In genomic region chr2:165414321-165414720, GRCm38 (mm10) we compare ENCODE assay signal across 20 mouse cellular contexts. TPM values are rescaled to one million over a fixed set of nuclear protein-coding genes. Genes with fewer than 3 reads are reported as not detected.
DNase-seq lines count a peak whose midpoint lies in the region; ATAC-seq and TF ChIP-seq lines count a peak whose summit lies in the region.
"Had no signal": no experiment of that assay in that cellular context is flagged by ENCODE, and none has a peak within 500 bp of the region (broad histone marks: within the 10 kb centered on the region; RNA-seq: fewer than 3 reads in every experiment).

No protein-coding gene starts in this region.

- H3K27me3 ChIP-seq in forebrain, embryonic 13.5 days = no peaks in the 10 kb centered on the region
- no peaks in the 10 kb centered on the region for H3K27me3 ChIP-seq in forebrain, postnatal 0 days (ENCODE audit: insufficient read depth, low read length)
- H3K27me3 ChIP-seq in midbrain, embryonic 10.5 days (ENCODE audit: low read depth, poor library complexity, severe bottlenecking) = no peaks in the 10 kb centered on the region; the same call in 1 of the 2 replicates
- no peaks in the 10 kb centered on the region for H3K27me3 ChIP-seq in midbrain, postnatal 0 days (ENCODE audit: insufficient read depth, low read length)
- no peaks in the 10 kb centered on the region for H3K27me3 ChIP-seq in midbrain, embryonic 12.5 days
- H3K27me3 ChIP-seq: heart, embryonic 13.5 days; intestine, embryonic 15.5 days; limb, embryonic 12.5 days had no signal

- no peak for ATAC-seq in forebrain, embryonic 13.5 days
- no peak for ATAC-seq in forebrain, postnatal 0 days
- ATAC-seq in midbrain, postnatal 0 days (ENCODE audit: low FRiP score) = no peak
- ATAC-seq in midbrain, embryonic 12.5 days (ENCODE audit: low FRiP score, low read depth) = no peak
- ATAC-seq: forebrain, embryonic 16.5 days; intestine, embryonic 15.5 days had no signal

- no peak for TF ChIP-seq CTCF in forebrain, postnatal 0 days (IDR thresholded peaks at IDR 0.05; ENCODE audit: low read depth)
- TF ChIP-seq CTCF in midbrain, postnatal 0 days (IDR thresholded peaks at IDR 0.05) = no peak

- H3K9ac ChIP-seq in forebrain, embryonic 13.5 days = no peak overlapping the region
- H3K9ac ChIP-seq in forebrain, postnatal 0 days = no peak overlapping the region
- H3K9ac ChIP-seq in midbrain, postnatal 0 days (replicated peaks; ENCODE audit: low read length, poor library complexity, severe bottlenecking) = no peak overlapping the region
- H3K9ac ChIP-seq in midbrain, embryonic 12.5 days (replicated peaks) = no peak overlapping the region
- H3K9ac ChIP-seq: heart, embryonic 13.5 days; intestine, embryonic 15.5 days; limb, embryonic 12.5 days; liver, embryonic 14.5 days had no signal

- no peak overlapping the region for H3K4me3 ChIP-seq in forebrain, embryonic 13.5 days
- H3K4me3 ChIP-seq in forebrain, postnatal 0 days (ENCODE audit: low read depth, low read length) = no peak overlapping the region
- H3K4me3 ChIP-seq in midbrain, embryonic 10.5 days = no peak overlapping the region
- no peak overlapping the region for H3K4me3 ChIP-seq in midbrain, postnatal 0 days (ENCODE audit: low read depth, low read length)
- H3K4me3 ChIP-seq in midbrain, embryonic 12.5 days = no peak overlapping the region
- H3K4me3 ChIP-seq: heart, embryonic 13.5 days; intestine, embryonic 15.5 days; limb, embryonic 12.5 days had no signal

- DNase-seq in forebrain, postnatal 0 days = no peak
- no peak for DNase-seq in midbrain, embryonic 10.5 days (ENCODE audit: low spot score)
- DNase-seq in midbrain, postnatal 0 days (ENCODE audit: low spot score) = no peak
- DNase-seq in adrenal gland, postnatal 4 days (ENCODE audit: low spot score in 2 of 2) = no peak
- no peak for DNase-seq in spleen, postnatal 14 days (ENCODE audit: low spot score in 2 of 2)
- DNase-seq: adrenal gland, postnatal 25 days; heart, postnatal 36 days; kidney, adult 9 months; kidney, postnatal 25 days; thymus, postnatal 25 days had no signal

- no peak overlapping the region for H3K4me2 ChIP-seq in forebrain, embryonic 13.5 days
- no peak overlapping the region for H3K4me2 ChIP-seq in forebrain, postnatal 0 days (ENCODE audit: low read depth)
- no peak overlapping the region for H3K4me2 ChIP-seq in midbrain, postnatal 0 days (ENCODE audit: low read depth, low read length, poor library complexity, severe bottlenecking)
- no peak overlapping the region for H3K4me2 ChIP-seq in midbrain, embryonic 12.5 days (replicated peaks)
- H3K4me2 ChIP-seq: heart, embryonic 13.5 days; intestine, embryonic 15.5 days; limb, embryonic 12.5 days had no signal

- H3K36me3 ChIP-seq in forebrain, embryonic 13.5 days (ENCODE audit: poor library complexity, severe bottlenecking) = no peaks in the 10 kb centered on the region
- H3K36me3 ChIP-seq in forebrain, postnatal 0 days (ENCODE audit: insufficient read depth) = no peaks in the 10 kb centered on the region
- no peaks in the 10 kb centered on the region for H3K36me3 ChIP-seq in midbrain, embryonic 10.5 days
- no peaks in the 10 kb centered on the region for H3K36me3 ChIP-seq in midbrain, postnatal 0 days (ENCODE audit: insufficient read depth, low read length)
- H3K36me3 ChIP-seq in midbrain, embryonic 12.5 days = no peaks in the 10 kb centered on the region
- H3K36me3 ChIP-seq: heart, embryonic 13.5 days; intestine, embryonic 15.5 days; limb, embryonic 12.5 days had no signal

- WGBS in forebrain, embryonic 13.5 days = 81% methylated on average over 5 of the region's 5 CpGs
- 82% methylated on average over 5 of the region's 5 CpGs for WGBS in forebrain, postnatal 0 days
- WGBS in midbrain, embryonic 10.5 days = 76% methylated on average over 5 of the region's 5 CpGs
- WGBS in midbrain, postnatal 0 days = 69% methylated on average over 5 of the region's 5 CpGs
- WGBS in midbrain, embryonic 12.5 days = 73% methylated on average over 5 of the region's 5 CpGs

- H3K4me1 ChIP-seq in forebrain, embryonic 13.5 days = peaks cover 38% of the 10 kb centered on the region
- no peaks in the 10 kb centered on the region for H3K4me1 ChIP-seq in forebrain, postnatal 0 days (ENCODE audit: insufficient read depth)
- H3K4me1 ChIP-seq in midbrain, embryonic 10.5 days = peaks cover 43% of the 10 kb centered on the region
- H3K4me1 ChIP-seq in midbrain, postnatal 0 days (ENCODE audit: insufficient read depth, low read length) = 0 out of 2 replicates have a peak, but pooled peaks cover 3% of the 10 kb centered on the region
- H3K4me1 ChIP-seq in midbrain, embryonic 12.5 days = peaks cover 42% of the 10 kb centered on the region
- H3K4me1 ChIP-seq: intestine, embryonic 15.5 days had no signal

- H3K9me3 ChIP-seq in forebrain, embryonic 13.5 days (replicated peaks) = no peaks in the 10 kb centered on the region
- H3K9me3 ChIP-seq in forebrain, postnatal 0 days (ENCODE audit: low read length) = no peaks in the 10 kb centered on the region
- no peaks in the 10 kb centered on the region for H3K9me3 ChIP-seq in midbrain, embryonic 10.5 days (replicated peaks)
- H3K9me3 ChIP-seq in midbrain, postnatal 0 days (ENCODE audit: low read length) = no peaks in the 10 kb centered on the region
- H3K9me3 ChIP-seq in midbrain, embryonic 12.5 days = no peaks in the 10 kb centered on the region
- H3K9me3 ChIP-seq: heart, embryonic 13.5 days; intestine, embryonic 15.5 days; limb, embryonic 12.5 days had no signal

- peak overlapping the region; percentile 3; the same call in 1 of the 2 replicates for H3K27ac ChIP-seq in forebrain, embryonic 13.5 days
- no peak overlapping the region for H3K27ac ChIP-seq in forebrain, postnatal 0 days (ENCODE audit: low read depth, low read length)
- peak overlapping the region; percentile 81 for H3K27ac ChIP-seq in midbrain, embryonic 10.5 days (replicated peaks)
- no peak overlapping the region for H3K27ac ChIP-seq in midbrain, postnatal 0 days (ENCODE audit: low read depth, low read length)
- H3K27ac ChIP-seq in midbrain, embryonic 12.5 days (replicated peaks) = peak overlapping the region; percentile 76
- H3K27ac ChIP-seq: heart, embryonic 13.5 days; intestine, embryonic 15.5 days; liver, embryonic 14.5 days; macrophage had no signal

RNA-seq across cellular contexts. Expression of gene Ocstamp, which starts 14.1 kb away (rescaled TPM):
- not detected in 2 replicates for polyA plus RNA-seq in forebrain, embryonic 13.5 days (2015; fragmentation: Nextera tagmentation; extraction: Ambion mirVana)
- not detected in 2 replicates for total RNA-seq in forebrain, postnatal 0 days (2014; rRNA removed)
- not detected in 2 replicates for polyA plus RNA-seq in forebrain, postnatal 0 days (2015; fragmentation: Nextera tagmentation; extraction: Ambion mirVana)
- 0.06 and 0.07 TPM in 2 replicates for polyA plus RNA-seq in midbrain, embryonic 10.5 days (2016; fragmentation: Nextera tagmentation; extraction: Ambion mirVana)
- not detected in 2 replicates for total RNA-seq in midbrain, postnatal 0 days (2014; rRNA removed)
- 0.04 and 0.06 TPM in 2 replicates for polyA plus RNA-seq in midbrain, postnatal 0 days (2015; fragmentation: Nextera tagmentation; extraction: Ambion mirVana)
- 0.05 TPM in 1 of 2 replicates, not detected in the other for polyA plus RNA-seq in midbrain, embryonic 12.5 days (2016; fragmentation: Nextera tagmentation; extraction: Ambion mirVana)
- total RNA-seq in adrenal gland, postnatal 4 days (2021) = under 1 TPM; 0.08 to 0.45 TPM
- total RNA-seq: heart, postnatal 36 days had no signal
- polyA plus RNA-seq: forebrain, embryonic 16.5 days; heart, embryonic 13.5 days; limb, embryonic 12.5 days; macrophage had no signal

RNA-seq across cellular contexts. Expression of gene Zfp334, which starts 26.3 kb away (rescaled TPM):
- 13.6 and 15.5 TPM in 2 replicates for polyA plus RNA-seq in forebrain, embryonic 13.5 days (2015; fragmentation: Nextera tagmentation; extraction: Ambion mirVana)
- 16.7 and 22.4 TPM in 2 replicates for total RNA-seq in forebrain, postnatal 0 days (2014; rRNA removed)
- polyA plus RNA-seq in forebrain, postnatal 0 days (2015; fragmentation: Nextera tagmentation; extraction: Ambion mirVana) = 2.8 and 4.6 TPM in 2 replicates
- 19.9 and 23.1 TPM in 2 replicates for polyA plus RNA-seq in midbrain, embryonic 10.5 days (2016; fragmentation: Nextera tagmentation; extraction: Ambion mirVana)
- 15.1 and 18.2 TPM in 2 replicates for total RNA-seq in midbrain, postnatal 0 days (2014; rRNA removed)
- polyA plus RNA-seq in midbrain, postnatal 0 days (2015; fragmentation: Nextera tagmentation; extraction: Ambion mirVana) = 4.2 TPM in 2 replicates
- 23.6 and 25.5 TPM in 2 replicates for polyA plus RNA-seq in midbrain, embryonic 12.5 days (2016; fragmentation: Nextera tagmentation; extraction: Ambion mirVana)
- 1 to 10 TPM; 8.9 to 9.1 TPM for total RNA-seq in adrenal gland, postnatal 4 days (2021)

RNA-seq across cellular contexts. Expression of gene Zfp663, which starts 45.8 kb away (rescaled TPM):
- polyA plus RNA-seq in forebrain, embryonic 13.5 days (2015; fragmentation: Nextera tagmentation; extraction: Ambion mirVana) = 5.7 and 6.1 TPM in 2 replicates
- 3.2 and 14.4 TPM in 2 replicates for total RNA-seq in forebrain, postnatal 0 days (2014; rRNA removed)
- polyA plus RNA-seq in forebrain, postnatal 0 days (2015; fragmentation: Nextera tagmentation; extraction: Ambion mirVana) = 2.1 and 3.3 TPM in 2 replicates
- 6.0 and 7.2 TPM in 2 replicates for polyA plus RNA-seq in midbrain, embryonic 10.5 days (2016; fragmentation: Nextera tagmentation; extraction: Ambion mirVana)
- 4.8 and 10.2 TPM in 2 replicates for total RNA-seq in midbrain, postnatal 0 days (2014; rRNA removed)
- 3.8 and 4.3 TPM in 2 replicates for polyA plus RNA-seq in midbrain, postnatal 0 days (2015; fragmentation: Nextera tagmentation; extraction: Ambion mirVana)
- 7.6 and 9.2 TPM in 2 replicates for polyA plus RNA-seq in midbrain, embryonic 12.5 days (2016; fragmentation: Nextera tagmentation; extraction: Ambion mirVana)
- under 1 TPM in 1 of 2 experiments, not detected in 1; 0.34 TPM for total RNA-seq in adrenal gland, postnatal 4 days (2021)
- total RNA-seq: adrenal gland, postnatal 25 days; gastrocnemius, adult 18-20 months; heart, postnatal 36 days had no signal
- polyA plus RNA-seq: gonadal fat pad, adult 2 months; macrophage had no signal

RNA-seq across cellular contexts. Expression of gene Slc13a3, which starts 58.7 kb away (rescaled TPM):
- 2.8 and 3.1 TPM in 2 replicates for polyA plus RNA-seq in forebrain, embryonic 13.5 days (2015; fragmentation: Nextera tagmentation; extraction: Ambion mirVana)
- 12.7 and 24.3 TPM in 2 replicates for total RNA-seq in forebrain, postnatal 0 days (2014; rRNA removed)
- 14.4 and 18.0 TPM in 2 replicates for polyA plus RNA-seq in forebrain, postnatal 0 days (2015; fragmentation: Nextera tagmentation; extraction: Ambion mirVana)
- polyA plus RNA-seq in midbrain, embryonic 10.5 days (2016; fragmentation: Nextera tagmentation; extraction: Ambion mirVana) = 0.48 and 1.3 TPM in 2 replicates
- 25.5 and 32.1 TPM in 2 replicates for total RNA-seq in midbrain, postnatal 0 days (2014; rRNA removed)
- polyA plus RNA-seq in midbrain, postnatal 0 days (2015; fragmentation: Nextera tagmentation; extraction: Ambion mirVana) = 17.4 and 20.3 TPM in 2 replicates
- 2.4 and 2.6 TPM in 2 replicates for polyA plus RNA-seq in midbrain, embryonic 12.5 days (2016; fragmentation: Nextera tagmentation; extraction: Ambion mirVana)
- total RNA-seq in adrenal gland, postnatal 4 days (2021) = 10 to 100 TPM; 10.3 to 17.0 TPM
- polyA plus RNA-seq: limb, embryonic 12.5 days had no signal

Comparison
In these comparisons a context has a peak if more than half of its experiments do, and no peak if none do; other contexts are left out.
1. H3K27ac ChIP-seq: peak in forebrain, embryonic 13.5 days (single experiment), midbrain, embryonic 10.5 days (single experiment) and midbrain, embryonic 12.5 days (single experiment); none in forebrain, postnatal 0 days (single experiment) and midbrain, postnatal 0 days (single experiment).